Mouse (Mus musculus) limb, embryonic 11.5 days (tissue): ENCODE data around the gene Usp50. TPM values are rescaled to one million over a fixed set of nuclear protein-coding genes. Genes with fewer than 3 reads are reported as not detected.

Experiments used
- ATAC-seq: fragments of 200-750 bp; cut with Nextera tagmentation; 2 replicates; pipeline ENCODE4 v1.8.0; 2017; ENCODE audit warnings: low read depth; ENCODE audit not compliant: insufficient number of reproducible peaks, low FRiP score, low TSS enrichment
- DNase-seq: peaks from one replicate; pipeline ENCODE4 v3.0.0-alpha.2; 2015; ENCODE audit warnings: low spot score
- H3K27ac ChIP-seq: fragments of 300-500 bp; sonication (generic); replicated peaks from 2 replicates; pipeline ENCODE4 v1.5.1; 2014; ENCODE audit warnings: low read depth, mild to moderate bottlenecking, low read length
- H3K27me3 ChIP-seq: fragments of 300-500 bp; sonication (generic); 2 replicates; pipeline ENCODE4 v1.6.1; 2014; ENCODE audit warnings: mild to moderate bottlenecking, low read length, mixed read lengths; ENCODE audit not compliant: control insufficient read depth, insufficient read depth
- H3K36me3 ChIP-seq: fragments of 300-500 bp; sonication (generic); 2 replicates; pipeline ENCODE4 v1.6.1; 2014; ENCODE audit warnings: mild to moderate bottlenecking, low read length, moderate library complexity, mixed read lengths; ENCODE audit not compliant: control insufficient read depth, insufficient read depth
- H3K4me1 ChIP-seq: fragments of 300-500 bp; sonication (generic); 2 replicates; pipeline ENCODE4 v1.6.1; 2014; ENCODE audit warnings: low read length, mixed read lengths; ENCODE audit not compliant: control insufficient read depth, insufficient read depth
- H3K4me2 ChIP-seq: fragments of 300-500 bp; sonication (generic); 2 replicates; pipeline ENCODE4 v1.6.1; 2014; ENCODE audit warnings: low read depth, mild to moderate bottlenecking, moderate library complexity; ENCODE audit not compliant: severe bottlenecking
- H3K4me3 ChIP-seq: fragments of 300-500 bp; sonication (generic); 2 replicates; pipeline ENCODE4 v1.5.1; 2014; ENCODE audit warnings: low read depth, low read length
- H3K9ac ChIP-seq: fragments of 300-500 bp; sonication (generic); 2 replicates; pipeline ENCODE4 v1.6.1; 2014; ENCODE audit warnings: mild to moderate bottlenecking, low read length
- H3K9me3 ChIP-seq: fragments of 300-500 bp; sonication (generic); 2 replicates; pipeline ENCODE4 v1.6.1; 2016; ENCODE audit warnings: low read length; ENCODE audit not compliant: control insufficient read depth
- WGBS: fragments of 180-500 bp; shearing (Covaris S2); extraction: QIAGEN DNeasy Blood & Tissue Kit; methylation state at CpG from one replicate; pipeline ENCODE4 v1.1.7; 2014; 5-methylcytosine and 5-hydroxymethylcytosine counted together
- polyA plus RNA-seq: library from polyadenylated mRNA; unstranded; fragments of >200 nt; fragmentation: Nextera tagmentation; extraction: Ambion mirVana; gene quantifications from 2 replicates; pipeline ENCODE4 v1.2.1, GENCODE M21; 2014

The Usp50 gene
- polyA plus RNA-seq, 1 experiment from 2014 or later = 3.0 TPM

DNA sequence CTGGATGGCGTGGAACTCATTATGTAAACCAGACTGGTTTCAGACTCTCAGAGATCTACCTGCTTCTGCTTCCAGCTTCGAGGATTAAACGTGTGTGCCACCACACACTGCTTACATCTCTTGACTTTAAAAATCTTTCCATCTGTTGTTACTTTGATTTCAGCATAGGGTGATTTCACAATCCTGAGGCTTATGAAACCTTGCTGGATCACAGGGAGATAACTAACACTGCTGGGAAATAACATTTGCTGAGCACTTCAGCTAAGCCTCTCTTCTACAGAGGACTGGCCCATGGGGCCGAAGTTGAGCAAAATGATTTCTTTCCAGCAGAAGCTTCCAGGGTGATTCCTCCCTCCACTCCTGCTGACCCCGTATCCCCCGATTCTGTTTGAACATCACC is 88.0 kb downstream of the Usp50 start:
- Histone ChIP-seq H3K27me3 (no peaks in the 10 kb centered on the region), H3K4me2 (no peak overlapping the region), H3K9ac (no peak overlapping the region), H3K27ac (no peak overlapping the region), H3K4me1 (no peaks in the 10 kb centered on the region), H3K36me3 (no peaks in the 10 kb centered on the region), H3K4me3 (no peak overlapping the region), H3K9me3 (no peaks in the 10 kb centered on the region)
- WGBS = 81% methylated on average over 6 of the region's 6 CpGs
- ATAC-seq = no peak
- DNase-seq = no peak

DNA sequence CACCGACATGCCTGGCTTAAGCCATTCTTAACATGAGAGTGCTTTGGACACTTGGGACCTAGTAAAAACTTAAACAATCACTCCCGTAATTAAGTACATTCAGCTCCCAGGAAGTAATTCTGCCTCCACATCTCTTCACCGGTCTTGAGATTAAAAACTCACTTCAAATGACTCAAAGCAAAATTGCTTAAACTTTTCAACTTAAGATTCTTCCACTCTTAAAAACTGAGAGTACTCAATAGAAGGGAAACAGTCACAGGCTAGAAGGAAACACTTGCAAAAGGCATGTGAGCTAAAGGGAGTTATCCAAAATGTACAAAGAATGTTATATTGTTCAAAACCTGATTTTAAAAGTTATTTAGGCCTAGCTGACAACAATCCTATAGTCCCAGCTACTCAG is 92.0 kb downstream of the Usp50 start:
- H3K4me2 ChIP-seq = no peak overlapping the region
- DNase-seq (no peak), ATAC-seq (no peak)
- H3K9me3 ChIP-seq = no peaks in the 10 kb centered on the region
- H3K27ac ChIP-seq = no peak overlapping the region
- H3K4me1 ChIP-seq = no peaks in the 10 kb centered on the region
- no peaks in the 10 kb centered on the region for H3K36me3 ChIP-seq
- no peaks in the 10 kb centered on the region for H3K27me3 ChIP-seq
- 79% methylated on average over 3 of the region's 3 CpGs for WGBS
- no peak overlapping the region for H3K4me3 ChIP-seq
- no peak overlapping the region for H3K9ac ChIP-seq

GRCm38 (mm10) chr2:126682937-126683336 is 100.3 kb downstream of the Usp50 start:
- no peak overlapping the region for H3K4me3 ChIP-seq
- H3K9me3 ChIP-seq = no peaks in the 10 kb centered on the region
- no peak for DNase-seq
- no peaks in the 10 kb centered on the region for H3K27me3 ChIP-seq
- H3K9ac ChIP-seq = no peak overlapping the region
- H3K36me3 ChIP-seq = peaks cover 5% of the 10 kb centered on the region
- no peaks in the 10 kb centered on the region for H3K4me1 ChIP-seq
- no peak for ATAC-seq
- no peak overlapping the region for H3K4me2 ChIP-seq
- no peak overlapping the region for H3K27ac ChIP-seq
- WGBS = 96% methylated on average over 1 of the region's 1 CpGs

DNA sequence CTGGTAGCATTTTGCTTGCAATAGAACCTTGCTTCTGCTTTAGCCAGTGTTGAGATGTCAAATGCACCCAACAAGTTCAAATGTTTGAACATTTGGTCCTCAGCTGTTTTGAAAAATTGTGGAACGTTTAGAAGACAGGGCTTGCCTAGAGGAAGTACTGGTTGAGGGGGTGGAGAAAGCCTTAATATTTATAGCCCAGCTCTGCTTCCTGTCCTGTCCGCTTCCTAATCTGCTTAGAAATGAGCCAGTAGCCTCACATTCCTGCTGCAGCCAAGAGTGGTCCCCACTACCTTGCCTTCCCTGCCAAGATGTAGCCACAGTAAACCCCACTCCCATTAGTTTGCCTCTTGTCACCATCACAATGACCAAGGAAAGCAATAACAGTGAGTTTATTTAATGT is 100.9 kb downstream of the Usp50 start:
- Histone ChIP-seq H3K27ac (no peak overlapping the region), H3K36me3 (peaks cover 5% of the 10 kb centered on the region), H3K9me3 (no peaks in the 10 kb centered on the region), H3K4me2 (no peak overlapping the region), H3K27me3 (no peaks in the 10 kb centered on the region), H3K4me1 (no peaks in the 10 kb centered on the region), H3K4me3 (no peak overlapping the region), H3K9ac (no peak overlapping the region)
- ATAC-seq = no peak
- WGBS = 81% methylated on average over 2 of the region's 2 CpGs
- no peak for DNase-seq

GRCm38 (mm10) chr2:126677366-126677765 is 105.9 kb downstream of the Usp50 start:
- Histone ChIP-seq H3K4me3 (no peak overlapping the region), H3K4me1 (peaks cover 5% of the 10 kb centered on the region; the same call in 1 of the 2 replicates), H3K4me2 (no peak overlapping the region), H3K27me3 (no peaks in the 10 kb centered on the region), H3K36me3 (peaks cover 5% of the 10 kb centered on the region), H3K27ac (no peak overlapping the region), H3K9ac (no peak overlapping the region), H3K9me3 (no peaks in the 10 kb centered on the region)
- DNase-seq (no peak), ATAC-seq (no peak)
- WGBS = 92% methylated on average over 1 of the region's 1 CpGs

GRCm38 (mm10) chr2:126676122-126676515 is 107.2 kb downstream of the Usp50 start, which contains the start of gene Gabpb1:
Gene Gabpb1, minus strand, starts transcription at chr2:126676337.
- ATAC-seq = no peak
- Histone ChIP-seq H3K4me2 (peak within 1 kb of the TSS; percentile 69), H3K4me3 (peak within 1 kb of the TSS; percentile 73), H3K4me1 (peaks cover 5% of the 10 kb centered on the region; the same call in 1 of the 2 replicates), H3K9ac (peak within 1 kb of the TSS; percentile 100), H3K36me3 (peaks cover 5% of the 10 kb centered on the region), H3K27ac (peak within 1 kb of the TSS; percentile 100), H3K9me3 (no peaks in the 10 kb centered on the region), H3K27me3 (no peaks in the 10 kb centered on the region)
- WGBS = 27% methylated on average over 12 of the region's 12 CpGs
- no peak for DNase-seq

DNA sequence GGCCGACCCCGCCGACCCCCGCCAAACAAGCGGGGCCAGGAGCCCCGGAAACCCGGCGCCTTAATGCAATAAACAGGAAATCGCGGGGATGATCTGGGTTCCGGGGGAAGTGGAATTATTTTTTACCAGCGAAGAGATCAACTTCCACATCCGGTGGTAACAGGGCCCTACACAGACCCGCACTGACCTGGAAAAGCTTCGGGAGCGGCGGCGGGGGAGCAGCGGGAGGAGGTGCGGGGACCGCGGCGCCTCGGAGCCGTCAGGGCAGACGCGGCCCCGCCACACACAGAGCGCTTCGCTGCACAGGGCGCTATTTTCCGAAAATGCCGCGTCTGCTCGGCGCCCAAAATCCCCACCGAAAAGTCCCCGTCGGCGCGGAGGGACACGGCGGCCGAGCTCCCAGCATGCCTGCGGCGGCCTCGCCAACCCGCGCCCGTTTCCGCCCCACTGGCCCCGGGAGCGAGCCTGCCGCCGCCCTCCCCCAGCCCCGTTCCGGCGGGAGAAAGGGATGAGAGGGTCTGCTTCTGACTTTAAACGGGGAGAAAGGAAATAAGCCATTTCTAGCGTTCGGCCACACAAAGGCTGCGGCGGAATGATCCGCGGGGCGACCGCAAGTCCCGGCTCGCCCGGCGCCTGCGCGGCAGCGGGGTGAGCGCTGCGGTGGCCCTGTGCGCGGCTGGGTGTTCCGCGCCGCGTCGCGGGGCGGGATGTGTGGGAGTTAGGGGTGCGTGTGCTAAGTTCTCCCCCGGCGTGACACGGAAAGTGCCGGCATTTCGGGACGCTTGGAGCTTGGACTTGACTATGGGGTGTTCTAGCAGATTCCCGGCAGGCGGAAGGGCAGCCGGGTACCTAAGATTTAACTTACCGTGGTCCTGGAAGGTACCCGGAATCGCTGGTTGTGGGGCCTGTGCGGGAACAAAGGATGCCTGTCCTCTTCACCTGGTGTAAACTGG is 107.8 kb downstream of the Usp50 start:
- ATAC-seq (peak; percentile 87), DNase-seq (peak; percentile 91)
- Histone ChIP-seq H3K27ac (peak overlapping the region; percentile 100), H3K9me3 (no peaks in the 10 kb centered on the region), H3K4me2 (peak overlapping the region; percentile 69), H3K9ac (peak overlapping the region; percentile 100), H3K36me3 (peaks cover 3% of the 10 kb centered on the region), H3K27me3 (no peaks in the 10 kb centered on the region), H3K4me1 (peaks cover 5% of the 10 kb centered on the region; the same call in 1 of the 2 replicates), H3K4me3 (peak overlapping the region; percentile 73)
- under 1% methylated on average over 99 of the region's 99 CpGs for WGBS

DNA sequence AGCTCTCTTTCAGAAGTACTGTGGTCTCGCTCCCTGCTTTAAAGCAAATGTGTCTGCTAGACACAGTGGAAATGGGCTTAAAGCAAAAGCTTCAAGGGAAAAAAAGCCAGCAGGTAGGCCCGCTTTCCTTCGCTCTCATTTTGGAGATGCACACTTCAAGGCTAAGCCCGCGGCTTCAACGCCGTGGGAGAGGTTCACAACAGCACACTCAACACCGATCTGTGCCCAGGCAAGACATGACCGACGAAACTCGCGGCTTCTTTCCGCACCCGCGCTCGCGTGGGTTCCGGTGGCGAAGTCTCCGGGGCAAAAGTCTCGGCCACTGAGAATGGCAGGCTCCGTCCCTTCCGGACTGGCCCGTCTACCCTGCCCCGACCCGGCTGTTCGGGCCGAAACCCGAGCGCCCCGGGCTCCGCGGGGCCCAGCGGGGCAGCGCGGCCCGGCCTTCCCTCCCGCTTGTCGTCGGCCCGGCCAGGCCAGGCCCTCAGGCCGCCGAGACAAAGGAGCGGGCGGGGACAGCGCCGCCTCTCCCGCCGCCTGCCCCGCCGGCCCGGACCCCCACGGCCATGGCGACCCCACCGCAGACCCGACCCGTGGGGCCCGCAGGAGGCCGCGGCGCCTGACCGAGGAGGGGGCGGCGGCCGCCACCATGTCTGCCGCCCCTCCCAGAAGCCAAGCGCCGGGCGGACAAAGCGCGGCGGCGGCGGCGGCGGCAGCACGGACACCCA is 108.7 kb downstream of the Usp50 start:
- peak overlapping the region; percentile 61 for H3K4me2 ChIP-seq
- under 1% methylated on average over 71 of the region's 77 CpGs for WGBS
- peak; percentile 73 for DNase-seq

More for the DNA sequence above, 108.7 kb downstream of the Usp50 start:
- H3K27me3 ChIP-seq = no peaks in the 10 kb centered on the region
- peaks cover 5% of the 10 kb centered on the region; the same call in 1 of the 2 replicates for H3K4me1 ChIP-seq
- H3K4me3 ChIP-seq = peak overlapping the region; percentile 73
- H3K36me3 ChIP-seq = no peaks in the 10 kb centered on the region
- no peaks in the 10 kb centered on the region for H3K9me3 ChIP-seq
- H3K9ac ChIP-seq = peak overlapping the region; percentile 100
- ATAC-seq = peak; percentile 71
- H3K27ac ChIP-seq = peak overlapping the region; percentile 100
